Mouse (Mus musculus): ENCODE data around the gene Ankrd12.

- TF ChIP-seq GATA1 (IDR thresholded peaks at IDR 0.05; ENCODE audit: low read length) (no peak), TAL1 (IDR thresholded peaks at IDR 0.05; ENCODE audit: low read length) (no peak)
These were observed 145.4 kb downstream of the Ankrd12 start for GRCm38 (mm10) chr17:65931525-65931924.

All from erythroblast, embryonic 14.5 days (primary cell).